Mouse (Mus musculus) midbrain, embryonic 11.5 days (tissue): ENCODE results near the gene Psmd4. TPM values are rescaled to one million over a fixed set of nuclear protein-coding genes. Genes with fewer than 3 reads are reported as not detected.

Experiments
- ATAC-seq: fragments of 200-750 bp; cut with Nextera tagmentation; 2 replicates; pipeline ENCODE4 v1.8.0; 2017; ENCODE audit warnings: moderate TSS enrichment, moderate library complexity; ENCODE audit not compliant: low FRiP score
- DNase-seq: peaks from one replicate; pipeline ENCODE4 v3.0.0; 2015; ENCODE audit warnings: low spot score; ENCODE audit errors: missing footprints
- H3K27ac ChIP-seq: fragments of 300-500 bp; sonication (generic); 2 replicates; pipeline ENCODE4 v1.5.1; 2014; ENCODE audit warnings: low read depth, low read length
- H3K27me3 ChIP-seq: fragments of 300-500 bp; sonication (generic); 2 replicates; pipeline ENCODE4 v1.6.1; 2014; ENCODE audit warnings: mild to moderate bottlenecking, low read length, moderate library complexity, mixed read lengths; ENCODE audit not compliant: control insufficient read depth, insufficient read depth
- H3K36me3 ChIP-seq: fragments of 300-500 bp; sonication (generic); 2 replicates; pipeline ENCODE4 v1.6.1; 2014; ENCODE audit warnings: mild to moderate bottlenecking, low read length, moderate library complexity, mixed read lengths; ENCODE audit not compliant: control insufficient read depth, insufficient read depth
- H3K4me1 ChIP-seq: fragments of 300-500 bp; sonication (generic); 2 replicates; pipeline ENCODE4 v1.6.1; 2014; ENCODE audit warnings: low read length; ENCODE audit not compliant: control insufficient read depth, insufficient read depth
- H3K4me2 ChIP-seq: fragments of 300-500 bp; sonication (generic); 2 replicates; pipeline ENCODE4 v1.6.1; 2014; ENCODE audit warnings: mild to moderate bottlenecking, moderate library complexity
- H3K4me3 ChIP-seq: fragments of 300-500 bp; sonication (generic); 2 replicates; pipeline ENCODE4 v1.5.1; 2014; ENCODE audit warnings: low read depth, low read length
- H3K9ac ChIP-seq: fragments of 300-500 bp; sonication (generic); 2 replicates; pipeline ENCODE4 v1.6.1; 2014; ENCODE audit warnings: low read length
- H3K9me3 ChIP-seq: fragments of 300-500 bp; sonication (generic); 2 replicates; pipeline ENCODE4 v1.6.1; 2016; ENCODE audit warnings: low read length; ENCODE audit not compliant: control insufficient read depth
- WGBS: fragments of 180-500 bp; shearing (Covaris S2); extraction: QIAGEN DNeasy Blood & Tissue Kit; methylation state at CpG from one replicate; pipeline ENCODE4 v1.1.7; 2014; 5-methylcytosine and 5-hydroxymethylcytosine counted together
- polyA plus RNA-seq: library from polyadenylated mRNA; unstranded; fragments of >200 nt; fragmentation: Nextera tagmentation; extraction: Ambion mirVana; gene quantifications from 2 replicates; pipeline ENCODE4 v1.2.1, GENCODE M21; 2014

Psmd4 gene
- polyA plus RNA-seq, 1 experiment from 2014 or later, result 316 TPM

DNA sequence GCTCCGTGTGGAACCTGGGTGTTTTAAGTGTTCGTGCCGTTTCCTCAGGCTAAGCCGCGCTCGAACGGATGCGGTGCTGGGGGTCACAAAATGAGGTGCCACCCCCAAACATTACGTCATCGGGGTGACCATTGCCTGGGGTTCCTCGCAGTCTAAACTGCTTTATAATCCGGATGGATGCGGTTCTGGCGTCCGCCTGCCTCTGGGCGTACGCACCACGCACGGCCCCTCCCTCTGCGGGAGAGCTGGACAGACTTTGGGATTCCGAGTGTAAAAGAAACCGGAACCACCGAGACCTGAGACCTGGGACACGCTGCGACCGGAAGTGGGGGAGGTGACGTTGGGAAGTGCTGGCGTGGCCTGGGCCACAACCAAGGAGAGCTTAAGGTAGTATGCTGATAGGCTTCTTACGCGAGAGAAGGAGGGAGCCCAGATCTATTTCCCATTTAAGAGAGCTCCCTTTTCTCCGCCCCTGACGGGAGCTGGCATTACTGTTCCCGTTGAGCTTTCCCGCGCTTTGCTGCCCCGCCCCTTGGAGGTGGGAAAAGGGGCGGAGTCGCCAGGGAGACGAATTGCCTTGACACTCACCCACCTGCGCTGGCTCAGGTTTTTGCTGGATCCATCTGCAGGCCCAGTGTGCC, 26.4 kb downstream of the Psmd4 start:
- Histone ChIP-seq H3K36me3 (peaks cover 10% of the 10 kb centered on the region), H3K9me3 (no peaks in the 10 kb centered on the region), H3K4me1 (peaks cover 20% of the 10 kb centered on the region), H3K9ac (peak overlapping the region; percentile 74), H3K27me3 (no peaks in the 10 kb centered on the region), H3K4me2 (peak overlapping the region; percentile 93), H3K4me3 (peak overlapping the region; percentile 90), H3K27ac (peak overlapping the region; percentile 91)
- peak; percentile 62 for ATAC-seq
- under 1% methylated on average over 40 of the region's 40 CpGs for WGBS
- peak; percentile 98 for DNase-seq

DNA sequence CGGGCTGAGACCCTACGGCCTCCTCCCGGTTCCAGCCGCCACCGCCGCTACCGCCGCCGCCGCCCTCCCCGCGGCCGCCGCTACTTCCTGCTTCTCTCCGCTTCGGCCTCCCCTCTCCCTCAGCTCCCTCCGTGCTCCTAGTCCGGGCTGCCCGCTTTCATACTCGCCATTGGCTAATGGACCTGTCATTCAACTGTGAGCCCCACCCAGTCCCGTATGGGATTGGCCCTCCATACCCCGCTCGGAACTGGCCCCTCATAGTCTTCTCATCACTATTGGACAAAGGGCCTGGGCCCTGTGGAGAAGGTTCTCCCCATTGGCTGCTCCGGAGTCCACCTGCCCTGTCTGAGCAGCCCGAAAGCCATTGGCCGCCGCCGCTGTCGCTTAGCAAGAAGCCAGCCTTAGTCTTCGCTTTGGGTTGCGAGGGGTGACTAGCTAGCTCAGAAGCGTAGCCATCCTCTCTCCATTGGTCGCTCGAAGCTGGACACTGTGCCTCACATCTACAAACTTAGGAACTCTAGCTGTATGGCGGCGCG, 27.0 kb downstream of the Psmd4 start, which contains the start of gene Zfp687:
Gene Zfp687, minus strand, starts transcription at position 112 of the 536 bp plus-strand sequence.
- H3K9ac ChIP-seq, result peak within 1 kb of the TSS; percentile 80
- peak within 1 kb of the TSS; percentile 90 for H3K4me3 ChIP-seq
- DNase-seq (peak; percentile 99), ATAC-seq (peak; percentile 99)
- H3K36me3 ChIP-seq, result peaks cover 15% of the 10 kb centered on the region
- H3K27me3 ChIP-seq, result no peaks in the 10 kb centered on the region
- H3K9me3 ChIP-seq, result no peaks in the 10 kb centered on the region
- H3K4me2 ChIP-seq, result peak within 1 kb of the TSS; percentile 93
- under 1% methylated on average over 21 of the region's 37 CpGs for WGBS
- peak within 1 kb of the TSS; percentile 91 for H3K27ac ChIP-seq
- H3K4me1 ChIP-seq, result peaks cover 20% of the 10 kb centered on the region

DNA sequence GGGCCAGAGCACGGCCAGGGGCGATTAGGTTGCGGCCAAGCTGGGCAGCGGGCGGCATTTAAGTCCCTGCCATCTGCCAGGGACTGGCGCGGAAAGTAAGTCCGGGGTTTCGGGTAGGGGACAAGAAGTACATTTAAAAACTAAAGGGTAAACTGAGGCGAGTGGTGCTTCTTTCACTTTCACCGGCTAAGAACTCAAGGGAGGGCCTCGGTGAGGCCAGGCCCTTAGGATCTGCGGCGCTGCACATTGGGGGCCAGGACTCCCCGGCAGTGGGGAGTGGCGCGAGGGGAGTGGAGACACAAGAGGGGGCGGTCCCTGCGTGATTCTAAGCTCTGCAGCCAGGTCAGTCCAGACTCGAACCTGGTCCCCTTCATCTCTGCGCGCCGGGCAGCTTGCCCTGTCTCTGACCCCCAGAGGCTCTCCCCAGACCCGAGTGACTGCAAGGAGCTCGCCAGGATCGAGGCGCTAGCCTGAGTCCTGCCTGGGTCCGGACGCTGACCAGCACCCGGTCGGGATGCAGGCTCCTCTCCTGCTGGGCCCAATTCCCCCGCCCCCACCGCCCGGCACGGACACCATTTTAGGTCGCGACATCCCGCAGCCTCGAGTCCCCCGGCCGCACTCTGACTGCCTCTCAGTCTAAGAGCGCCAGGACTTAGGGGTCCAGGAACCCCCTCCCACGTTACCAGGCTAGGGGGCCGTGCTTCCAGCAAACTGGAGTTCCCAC, 27.8 kb downstream of the Psmd4 start:
- H3K36me3 ChIP-seq, result peaks cover 17% of the 10 kb centered on the region
- peak; percentile 36 for ATAC-seq
- H3K27me3 ChIP-seq, result no peaks in the 10 kb centered on the region
- no peaks in the 10 kb centered on the region for H3K9me3 ChIP-seq
- peak overlapping the region; percentile 93 for H3K4me2 ChIP-seq
- H3K4me1 ChIP-seq, result peaks cover 20% of the 10 kb centered on the region
- peak; percentile 94 for DNase-seq
- peak overlapping the region; percentile 90 for H3K4me3 ChIP-seq
- H3K9ac ChIP-seq, result peak overlapping the region; percentile 80
- peak overlapping the region; percentile 72 for H3K27ac ChIP-seq
- under 1% methylated on average over 44 of the region's 44 CpGs for WGBS

DNA sequence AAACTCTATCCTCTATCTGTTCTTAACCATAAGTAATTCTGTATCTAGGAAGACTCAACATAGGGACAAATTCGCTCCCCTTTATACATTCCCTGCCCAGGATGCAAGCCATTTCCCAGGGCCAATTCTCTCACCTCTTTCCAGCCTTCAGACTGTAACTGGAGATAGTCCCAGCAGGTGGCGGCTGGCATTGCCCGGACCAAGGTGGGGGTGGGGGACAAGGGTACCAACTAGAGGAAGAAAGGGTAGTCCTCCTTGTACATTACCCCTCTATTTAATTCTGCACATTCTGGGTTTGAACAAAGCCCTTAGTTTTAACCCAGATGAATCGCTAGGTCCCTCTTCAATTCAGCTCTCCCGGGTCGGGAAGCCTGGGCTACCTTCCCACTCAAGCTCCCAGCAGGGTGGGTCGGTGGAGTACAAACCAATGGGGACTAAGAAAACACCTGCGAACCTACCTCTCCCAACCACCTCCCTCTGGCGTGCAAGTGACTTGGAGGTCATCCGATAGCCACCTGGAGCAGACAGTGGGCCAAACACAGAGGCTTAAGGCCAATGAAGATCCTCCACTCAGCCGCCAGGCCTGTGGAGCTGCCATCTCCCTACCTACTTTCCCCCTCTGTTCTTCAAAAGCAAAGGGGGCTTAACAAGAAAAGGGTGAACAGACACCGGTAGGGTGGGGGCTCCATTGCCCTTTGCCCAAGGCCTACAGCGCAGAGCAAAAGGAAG, 28.6 kb downstream of the Psmd4 start:
- 9% methylated on average over 13 of the region's 13 CpGs for WGBS
- no peaks in the 10 kb centered on the region for H3K9me3 ChIP-seq
- peak overlapping the region; percentile 90 for H3K4me3 ChIP-seq
- peaks cover 22% of the 10 kb centered on the region for H3K36me3 ChIP-seq
- DNase-seq (peak; percentile 92), ATAC-seq (no peak)
- peak overlapping the region; percentile 80 for H3K9ac ChIP-seq
- no peaks in the 10 kb centered on the region for H3K27me3 ChIP-seq
- H3K27ac ChIP-seq, result no peak overlapping the region; the same call in 1 of the 2 replicates
- peaks cover 20% of the 10 kb centered on the region for H3K4me1 ChIP-seq
- peak overlapping the region; percentile 93 for H3K4me2 ChIP-seq

DNA sequence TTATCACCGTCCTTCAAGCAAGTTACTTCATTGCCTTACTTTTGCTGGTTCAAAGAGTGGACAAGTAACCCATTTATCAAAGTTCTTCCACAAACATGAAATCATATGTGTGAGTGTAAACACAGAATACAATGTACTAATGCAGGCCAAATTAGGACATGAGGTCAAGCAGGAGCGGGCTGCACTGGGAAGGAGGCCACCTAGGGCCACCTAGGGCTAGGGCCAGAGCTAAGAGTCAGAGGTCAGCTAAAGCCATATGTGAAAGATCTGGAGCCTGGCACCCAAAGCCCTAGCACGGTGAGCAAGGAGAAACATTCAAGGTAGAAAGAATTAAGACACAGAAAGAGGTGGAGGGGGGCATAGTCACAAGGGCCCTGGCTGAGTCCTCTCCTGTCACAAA, 29.4 kb downstream of the Psmd4 start:
- no peak overlapping the region for H3K4me2 ChIP-seq

DNA sequence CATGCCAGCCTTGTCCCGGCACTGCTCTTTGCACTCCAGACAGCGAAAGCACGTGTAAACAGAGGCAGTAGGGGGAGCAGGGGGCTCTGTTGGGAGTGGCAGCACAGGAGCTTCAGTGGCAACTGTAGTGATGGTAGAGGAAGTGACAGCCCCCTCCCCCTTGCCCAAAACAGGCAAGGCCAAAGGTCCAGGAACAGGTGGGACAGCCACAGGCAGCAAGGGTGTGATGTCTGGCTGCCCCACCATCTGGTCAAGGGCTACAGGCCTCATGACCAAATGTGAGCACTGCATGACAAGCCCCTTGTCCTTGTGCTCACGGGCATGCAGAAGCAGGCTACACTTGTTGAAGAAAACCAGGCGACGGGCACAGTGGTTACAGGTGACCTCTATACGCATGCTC, 32.0 kb downstream of the Psmd4 start:
- H3K4me1 ChIP-seq, result peaks cover 19% of the 10 kb centered on the region
- no peaks in the 10 kb centered on the region for H3K9me3 ChIP-seq
- 91% methylated on average over 7 of the region's 7 CpGs for WGBS
- ATAC-seq (no peak), DNase-seq (no peak)
- H3K9ac ChIP-seq, result no peak overlapping the region
- H3K27me3 ChIP-seq, result no peaks in the 10 kb centered on the region
- no peak overlapping the region for H3K4me2 ChIP-seq
- H3K27ac ChIP-seq, result no peak overlapping the region
- no peak overlapping the region for H3K4me3 ChIP-seq
- H3K36me3 ChIP-seq, result peaks cover 41% of the 10 kb centered on the region

More for the DNA sequence above, 29.4 kb downstream of the Psmd4 start:
- Histone ChIP-seq H3K27me3 (no peaks in the 10 kb centered on the region), H3K9ac (no peak overlapping the region), H3K36me3 (peaks cover 30% of the 10 kb centered on the region), H3K4me1 (peaks cover 20% of the 10 kb centered on the region), H3K9me3 (no peaks in the 10 kb centered on the region), H3K4me3 (no peak overlapping the region), H3K27ac (no peak overlapping the region)
- DNase-seq, result no peak
- no peak for ATAC-seq
- WGBS, result 78% methylated on average over 3 of the region's 3 CpGs

DNA sequence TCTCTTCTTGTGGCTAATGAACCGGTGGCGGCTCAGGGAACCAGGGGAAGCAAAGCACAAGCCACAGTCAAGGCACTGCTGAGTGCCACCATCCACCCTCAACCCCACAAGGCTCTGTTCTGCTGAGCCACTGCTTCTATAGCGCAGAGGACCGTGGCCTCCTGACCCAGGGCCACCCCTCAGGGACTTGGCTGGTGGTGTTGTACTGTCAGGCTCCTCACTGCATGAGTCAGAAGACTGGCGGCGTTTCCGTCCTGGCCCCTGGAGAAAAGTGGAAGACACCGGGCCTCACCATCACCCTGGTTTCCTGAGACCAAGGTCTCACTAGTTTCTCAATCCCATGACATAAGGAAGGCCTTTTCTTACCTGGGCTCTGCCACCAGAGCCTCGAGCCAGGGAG, 34.7 kb downstream of the Psmd4 start:
- no peak for ATAC-seq
- 87% methylated on average over 9 of the region's 9 CpGs for WGBS
- Histone ChIP-seq H3K36me3 (peaks cover 43% of the 10 kb centered on the region), H3K9me3 (no peaks in the 10 kb centered on the region), H3K4me2 (no peak overlapping the region), H3K4me1 (peaks cover 5% of the 10 kb centered on the region), H3K4me3 (no peak overlapping the region), H3K27me3 (no peaks in the 10 kb centered on the region), H3K9ac (no peak overlapping the region), H3K27ac (peak overlapping the region; percentile 55; the same call in 1 of the 2 replicates)
- no peak for DNase-seq

DNA sequence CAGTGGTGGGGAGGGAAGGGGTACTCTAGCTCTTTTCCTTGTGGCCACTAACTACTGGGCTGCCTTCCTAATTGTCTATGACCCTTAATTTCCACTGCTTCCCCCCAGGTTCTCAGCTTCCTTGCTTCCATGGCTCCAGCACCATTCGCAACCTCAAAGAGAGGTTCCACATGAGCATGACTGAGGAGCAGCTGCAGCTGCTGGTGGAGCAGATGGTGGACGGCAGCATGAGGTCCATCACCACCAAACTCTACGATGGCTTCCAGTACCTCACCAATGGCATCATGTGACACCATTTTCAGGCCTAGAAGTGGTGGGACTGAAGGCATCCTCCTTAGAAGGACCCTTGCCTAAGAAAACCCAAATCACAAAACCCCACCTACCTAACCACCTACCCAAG, 36.8 kb downstream of the Psmd4 start:
- no peaks in the 10 kb centered on the region for H3K27me3 ChIP-seq
- H3K4me3 ChIP-seq, result no peak overlapping the region
- H3K9me3 ChIP-seq, result no peaks in the 10 kb centered on the region
- H3K9ac ChIP-seq, result no peak overlapping the region
- H3K4me2 ChIP-seq, result no peak overlapping the region
- 97% methylated on average over 3 of the region's 3 CpGs for WGBS
- no peak overlapping the region for H3K27ac ChIP-seq
- peaks cover 5% of the 10 kb centered on the region for H3K4me1 ChIP-seq
- DNase-seq (no peak), ATAC-seq (no peak)
- H3K36me3 ChIP-seq, result peaks cover 36% of the 10 kb centered on the region
